Mouse (Mus musculus) left cerebral cortex, adult 9 months (tissue): ENCODE data around the gene Cryab.
A peak's percentile ranks its signal among the peaks of the same experiment; 100 is the strongest.

Experiments used
- DNase-seq, 2 experiments: peaks; one replicate each; pipeline ENCODE4 v3.0.0; 2022; ENCODE audit warnings: low spot score in 2 of 2

Cryab gene

DNA sequence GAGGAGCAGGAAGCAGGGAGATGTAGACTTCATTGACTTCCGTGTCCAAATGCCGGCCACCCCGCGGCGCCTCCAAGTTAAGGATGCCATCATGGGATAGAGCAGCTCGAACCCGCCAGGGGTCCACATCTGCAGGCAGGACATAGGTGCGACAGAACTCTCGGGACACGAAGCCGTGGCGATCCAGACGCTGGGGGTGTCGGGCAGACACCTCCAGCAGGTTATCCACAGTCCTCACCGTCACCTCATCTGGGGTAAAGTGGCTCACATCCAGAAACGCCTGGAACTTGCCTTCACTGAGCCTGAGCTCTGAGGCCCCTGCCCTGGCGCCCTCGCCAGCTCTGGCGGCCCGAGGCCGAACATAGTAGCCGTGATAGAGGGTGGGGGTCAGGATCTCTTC is at the start of gene Cryab:
TSS of gene Cryab (plus strand) at position 3 of the 400 bp plus-strand sequence.
- no peak for DNase-seq

DNA sequence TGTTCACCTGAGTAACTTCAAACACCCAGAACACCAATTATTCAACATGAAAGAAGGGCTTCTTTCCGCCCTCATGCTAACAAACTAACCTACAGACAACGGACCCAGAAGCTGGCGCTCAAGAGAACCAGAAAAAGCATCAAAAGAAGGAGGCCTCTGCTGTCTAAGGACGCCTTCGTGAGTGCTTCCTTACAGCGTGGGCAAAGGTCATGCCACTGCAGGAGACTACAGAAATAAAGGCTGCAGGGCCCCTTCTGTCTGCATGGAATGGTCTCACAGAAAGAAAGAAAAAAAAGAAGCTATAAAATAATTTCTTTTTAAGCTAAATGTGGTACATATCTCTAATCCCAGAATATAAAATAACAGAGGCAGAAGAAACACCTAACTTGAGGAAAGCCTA is 46.2 kb upstream of the Cryab start:
- DNase-seq, result no peak

DNA sequence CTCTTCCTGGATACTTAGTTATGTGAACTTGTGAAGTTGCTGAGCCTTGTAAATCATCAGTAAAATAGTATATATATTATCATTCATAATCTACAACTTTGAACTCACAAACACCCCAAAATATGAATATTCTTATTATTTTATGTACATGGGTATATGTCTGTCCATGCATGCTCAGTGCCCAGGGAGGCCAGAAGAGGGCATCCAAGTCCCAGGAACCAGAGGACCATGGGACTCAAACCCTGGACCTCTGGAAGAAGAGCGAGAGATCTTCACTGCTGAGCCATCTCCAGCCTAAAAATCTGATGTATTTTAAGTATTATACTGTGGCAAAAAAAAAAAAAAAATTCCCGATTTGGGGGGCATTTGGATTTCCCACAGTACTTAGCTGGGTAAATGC is 42.0 kb upstream of the Cryab start:
- no peak for DNase-seq

DNA sequence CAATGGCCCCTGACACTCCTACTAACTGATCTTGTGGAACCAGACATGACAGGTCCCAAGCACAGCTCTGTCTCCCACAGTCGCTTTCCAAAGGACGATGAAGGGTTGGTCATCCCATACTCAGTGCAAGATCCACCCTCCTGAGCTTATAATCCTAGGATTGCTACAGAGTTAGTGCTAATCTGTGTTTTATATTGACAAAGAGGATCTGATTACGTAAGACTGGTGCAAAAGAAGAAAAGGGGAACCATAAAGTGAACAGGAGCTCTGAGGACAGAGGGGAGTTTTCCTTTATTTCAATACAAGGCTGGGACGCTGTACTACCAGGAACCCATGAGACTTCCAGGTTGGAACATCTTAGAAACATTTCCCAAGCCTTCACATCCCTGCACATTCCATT is 39.8 kb upstream of the Cryab start:
- DNase-seq, result no peak

DNA sequence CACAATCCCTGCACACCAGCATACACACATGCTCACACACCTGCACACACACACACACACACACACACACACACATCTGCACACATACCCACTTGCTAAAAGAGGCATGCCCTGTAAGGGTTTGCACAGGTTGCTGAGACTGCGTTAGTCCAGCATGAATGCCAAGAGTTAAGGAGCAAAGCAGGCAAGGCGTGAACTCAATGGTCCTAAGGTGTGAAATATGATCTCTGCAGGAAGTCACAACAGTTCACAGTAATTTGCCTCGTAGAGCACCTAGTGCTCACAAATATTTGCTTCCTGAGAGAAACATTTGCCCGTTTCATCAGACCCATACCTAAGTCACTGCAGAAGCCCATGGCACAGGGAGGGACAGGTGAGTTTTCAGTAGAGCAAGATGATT is 36.9 kb upstream of the Cryab start:
- DNase-seq, result no peak

DNA sequence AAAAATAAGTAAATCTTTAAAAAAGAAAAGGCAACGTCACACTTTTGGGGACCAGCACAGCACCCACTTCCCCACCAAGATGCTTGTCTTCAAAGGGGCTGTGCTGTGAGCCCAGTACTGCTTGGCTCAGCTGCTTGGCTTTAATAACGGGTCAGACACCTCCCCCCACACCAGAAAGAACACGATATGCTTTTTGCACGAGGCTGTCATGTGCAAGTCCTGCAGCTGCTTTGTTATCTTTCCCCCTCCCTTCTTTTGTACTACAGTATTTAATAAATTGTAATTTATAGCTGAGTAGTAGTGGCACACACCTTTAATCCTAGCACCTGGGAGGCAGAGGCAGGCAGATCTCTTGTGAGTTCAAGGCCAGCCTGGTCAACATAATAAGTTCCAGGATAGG is 32.2 kb upstream of the Cryab start:
- DNase-seq, result no peak

DNA sequence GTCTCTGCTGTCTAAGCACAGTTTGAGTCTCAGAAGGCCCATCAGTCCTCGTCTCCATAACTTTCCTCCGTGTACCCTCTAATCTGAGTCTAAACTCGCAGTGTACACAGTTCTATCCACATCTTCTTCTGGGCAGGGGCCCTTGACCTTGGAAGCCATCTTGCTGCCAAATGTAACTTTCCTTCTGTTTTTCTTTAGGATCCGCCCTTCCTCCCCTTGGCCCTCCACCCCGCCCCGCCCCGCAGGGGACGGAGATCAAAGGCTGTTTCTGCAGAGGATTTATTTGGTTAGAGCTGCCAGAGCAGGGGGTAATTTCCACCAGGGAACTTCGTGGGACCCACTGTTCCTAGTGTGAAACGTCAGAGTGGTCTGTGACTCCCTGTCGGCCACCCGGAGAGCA is 30.1 kb upstream of the Cryab start:
- no peak for DNase-seq

DNA sequence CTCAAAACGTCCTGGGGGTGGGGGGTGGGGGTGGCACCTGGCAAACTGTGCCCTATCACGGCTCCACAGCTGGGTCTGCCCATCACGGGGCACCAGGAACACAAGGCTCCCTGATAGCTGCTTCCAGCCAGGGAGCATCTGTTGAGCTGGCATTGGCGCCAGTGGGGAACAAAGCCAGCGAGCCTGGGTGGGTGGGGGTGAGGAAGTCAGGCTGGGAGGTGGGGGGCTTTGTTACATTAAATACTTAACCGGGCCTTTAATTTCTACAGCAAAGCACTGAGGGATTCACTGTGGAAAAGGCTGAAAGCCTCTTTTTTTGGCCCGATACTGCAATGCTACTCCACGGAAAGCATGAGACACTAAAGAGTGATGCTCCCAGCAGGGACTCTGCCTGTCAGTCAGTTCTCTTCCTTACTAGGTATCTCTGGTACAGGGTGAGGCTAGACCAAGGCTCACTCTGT is 28.6 kb upstream of the Cryab start:
- DNase-seq, result no peak

DNA sequence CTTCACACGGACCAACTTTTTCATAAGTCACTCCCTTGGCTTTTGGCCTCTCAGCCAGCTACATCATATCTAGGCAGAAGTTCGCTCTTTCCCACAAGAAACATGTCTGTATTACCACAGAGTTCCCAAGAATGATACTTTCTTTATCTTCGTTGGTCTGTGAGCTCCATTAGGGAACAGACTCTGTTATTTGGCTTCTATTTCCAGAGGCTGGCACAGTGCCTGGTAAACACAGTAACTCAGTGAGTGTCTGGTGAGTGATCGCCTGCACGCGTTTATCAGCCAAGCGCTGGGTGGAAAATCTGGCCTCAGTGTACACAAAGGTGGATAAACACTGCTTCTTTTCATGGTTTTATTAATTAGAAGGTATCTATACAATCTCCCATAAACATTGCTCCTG is 27.7 kb upstream of the Cryab start:
- peak in 1 of 2 experiments; percentile 61 for DNase-seq

DNA sequence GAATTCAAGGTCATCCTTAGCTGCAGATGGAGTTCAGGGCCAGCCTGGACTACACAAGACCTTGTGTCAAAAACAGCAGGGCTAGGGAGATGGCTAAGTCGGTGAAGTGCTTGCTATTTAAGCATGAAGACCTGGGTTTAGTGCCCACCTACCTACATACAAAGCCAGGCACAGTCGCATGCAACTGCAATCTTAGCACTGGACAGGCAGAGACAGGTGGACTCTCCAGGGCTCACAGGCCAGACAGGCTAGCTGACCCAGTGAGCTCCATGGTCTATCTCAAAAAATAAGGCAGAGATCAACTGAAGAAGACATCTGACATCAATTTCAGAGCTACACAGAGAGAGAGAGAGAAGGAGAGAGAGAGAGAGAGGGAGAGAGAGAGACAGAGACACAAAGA is 27.0 kb upstream of the Cryab start:
- no peak for DNase-seq

DNA sequence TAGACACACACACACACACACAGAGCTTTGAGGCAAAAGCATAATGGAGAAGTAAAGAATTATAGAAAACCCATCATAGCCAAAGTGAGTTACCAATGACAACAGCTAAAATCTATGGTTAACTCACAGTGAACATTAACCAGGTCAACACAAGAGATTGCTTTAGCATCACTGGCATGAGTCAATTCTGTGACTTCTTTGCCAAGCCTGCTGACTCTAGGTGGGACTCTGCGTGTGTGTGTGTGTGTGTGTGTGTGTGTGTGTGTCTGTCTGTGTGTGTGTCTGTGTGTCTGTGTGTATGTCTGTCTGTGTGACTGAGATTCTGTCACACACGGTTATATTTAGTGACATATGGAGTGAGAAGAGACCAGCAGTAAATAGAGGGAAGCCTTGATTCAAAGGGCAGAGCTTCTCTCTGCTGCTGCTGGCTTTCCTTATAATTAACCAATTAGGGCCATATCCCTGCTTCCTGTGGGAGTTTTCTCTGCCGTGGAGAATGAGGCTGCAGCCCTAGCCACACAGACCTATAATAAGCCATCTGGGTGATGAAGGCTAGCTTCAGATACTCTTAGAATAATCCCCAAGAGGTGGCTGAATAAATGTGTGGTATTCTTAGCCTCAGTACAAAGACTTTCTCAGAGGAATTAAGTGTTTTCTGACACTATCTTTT is 26.3 kb upstream of the Cryab start:
- no peak for DNase-seq

DNA sequence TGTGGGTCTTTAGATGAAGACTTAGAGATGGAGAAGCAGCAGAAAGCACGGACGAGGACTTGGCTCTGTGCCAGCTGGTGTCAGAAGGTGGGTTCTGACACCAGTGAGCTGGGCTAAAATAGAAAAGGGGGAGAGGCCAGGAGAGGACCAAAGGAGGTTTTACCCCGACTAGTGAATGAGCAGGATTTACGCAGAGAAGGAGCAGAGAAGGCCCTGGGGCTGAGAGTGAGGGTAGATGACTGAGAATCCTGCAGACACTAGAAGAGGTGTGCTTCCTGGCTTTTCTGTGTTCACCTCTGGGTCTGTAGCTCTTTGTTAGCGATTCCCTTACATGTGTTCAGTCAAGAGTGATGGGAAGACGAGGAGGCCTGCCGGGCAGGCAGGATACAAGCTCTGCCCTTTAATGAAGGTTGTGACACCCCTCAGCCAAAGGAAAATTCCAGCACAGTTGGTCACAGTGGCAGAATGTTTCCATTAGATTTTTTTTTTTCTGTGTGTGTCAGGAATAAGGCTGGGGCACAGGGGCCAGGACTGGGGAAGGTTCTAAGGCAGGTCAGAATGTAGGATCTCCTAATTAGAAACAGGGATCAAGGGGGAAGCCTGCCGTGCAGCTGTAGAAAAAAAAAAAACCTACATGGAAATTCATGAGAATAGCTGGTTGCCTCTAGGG is 25.1 kb upstream of the Cryab start:
- no peak for DNase-seq

DNA sequence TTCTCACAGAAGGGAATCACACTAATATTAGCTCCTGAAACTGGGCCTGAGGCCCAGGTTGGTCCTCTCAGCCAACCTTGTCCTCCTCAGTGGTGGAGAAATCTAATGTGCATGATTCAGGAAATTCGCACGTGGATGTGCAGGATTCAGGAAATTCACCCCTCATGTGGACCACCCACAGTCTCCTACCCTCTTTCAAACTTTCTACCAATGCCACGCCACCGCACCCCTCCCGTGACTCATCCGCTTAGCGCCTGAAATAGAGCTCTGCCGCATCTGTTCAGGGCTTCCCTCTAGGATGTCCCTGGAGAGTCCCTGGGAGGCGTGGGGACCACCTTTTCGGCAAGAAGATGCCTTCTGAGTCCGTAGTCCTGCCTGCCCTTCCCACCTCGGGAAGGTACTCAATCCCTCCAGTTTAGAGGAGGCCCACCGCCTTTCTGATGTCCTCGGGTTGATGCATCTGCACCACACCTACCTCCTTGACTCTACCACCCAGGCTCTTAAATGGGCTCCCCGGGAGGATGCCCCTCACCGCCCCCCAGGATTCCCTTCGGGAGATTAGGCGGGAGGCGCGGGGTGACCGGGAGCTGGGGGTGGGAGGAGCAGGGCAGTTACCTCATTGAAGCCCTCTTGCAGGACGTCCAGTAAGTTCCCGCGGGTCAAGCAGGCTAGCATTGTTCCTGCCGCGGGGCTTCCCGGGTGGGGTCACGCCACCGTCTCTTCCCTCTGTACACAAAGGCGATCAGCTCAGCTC is 23.8 kb upstream of the Cryab start:
- DNase-seq, result peak; percentile 52 to 72

DNA sequence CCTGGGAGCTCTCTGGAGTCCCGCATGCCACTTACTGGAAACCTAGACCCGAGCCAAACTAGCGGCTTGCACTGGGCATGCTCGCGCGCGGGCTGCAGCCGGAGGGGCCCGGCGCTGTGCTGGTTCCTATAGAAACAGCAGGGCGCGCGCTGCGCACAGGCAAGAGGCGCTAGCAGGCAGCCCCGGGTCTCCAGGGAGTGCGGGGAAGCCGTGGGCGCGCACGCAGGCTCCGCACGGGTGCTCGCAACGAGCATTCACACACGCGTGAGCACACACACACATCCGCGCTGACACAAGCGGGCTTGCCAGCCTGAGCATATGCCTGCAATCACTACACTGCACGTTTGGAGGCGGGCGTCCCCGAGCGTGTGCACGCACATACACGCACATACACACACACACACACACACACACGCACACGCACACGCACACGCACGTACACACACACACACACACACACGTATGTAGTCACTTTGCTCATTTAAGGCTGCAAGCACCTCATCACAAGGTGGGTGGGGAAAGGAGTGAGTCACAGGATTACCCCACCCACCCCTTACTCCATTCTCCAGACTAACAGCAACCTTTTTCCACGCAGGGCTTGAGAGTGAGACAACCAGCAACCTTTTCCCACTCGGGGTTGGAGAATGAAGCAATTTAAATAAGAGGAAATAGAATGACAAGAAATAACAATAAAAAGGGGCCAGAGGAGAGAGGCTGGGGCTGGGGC is 23.0 kb upstream of the Cryab start:
- DNase-seq, result peak; percentile 83 to 89

DNA sequence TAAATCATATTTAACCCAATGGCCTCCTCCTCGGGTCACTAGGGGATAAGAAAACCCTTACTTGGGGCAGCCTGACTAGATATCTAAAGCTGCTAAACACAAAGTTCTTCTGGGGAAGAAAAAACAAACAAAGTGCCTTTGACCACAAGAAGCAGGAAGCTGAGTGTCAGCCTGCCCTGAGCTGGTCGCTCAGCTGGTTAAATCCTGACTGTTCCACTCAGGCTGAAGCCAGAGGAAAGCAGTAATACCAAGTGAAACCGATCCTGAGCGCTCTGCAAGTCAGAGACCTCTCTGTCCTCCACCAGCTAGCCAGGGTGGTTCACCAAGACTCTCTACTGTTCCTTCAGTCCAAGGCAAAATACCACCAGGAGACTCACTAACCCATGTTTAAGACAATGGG is 21.5 kb upstream of the Cryab start:
- no peak for DNase-seq

DNA sequence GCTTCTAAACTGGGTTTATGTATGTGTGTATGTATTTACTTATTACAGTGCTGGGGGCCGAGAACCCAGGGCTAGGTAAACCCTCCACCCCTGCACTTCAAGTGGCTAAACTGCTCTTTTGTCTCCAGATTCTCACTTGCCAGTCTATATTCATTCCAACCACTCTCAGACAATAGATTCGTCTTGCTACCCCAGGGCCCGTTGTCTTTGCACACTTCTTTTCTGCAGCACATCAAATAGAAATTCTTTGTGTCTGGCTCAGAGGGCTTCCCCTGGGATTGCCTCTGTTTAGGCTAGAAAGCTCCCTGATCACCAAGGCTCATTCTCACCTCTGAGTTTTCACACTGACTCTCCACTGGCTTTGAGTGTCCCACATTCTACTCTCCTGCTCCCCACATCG is 18.6 kb upstream of the Cryab start:
- DNase-seq, result no peak

DNA sequence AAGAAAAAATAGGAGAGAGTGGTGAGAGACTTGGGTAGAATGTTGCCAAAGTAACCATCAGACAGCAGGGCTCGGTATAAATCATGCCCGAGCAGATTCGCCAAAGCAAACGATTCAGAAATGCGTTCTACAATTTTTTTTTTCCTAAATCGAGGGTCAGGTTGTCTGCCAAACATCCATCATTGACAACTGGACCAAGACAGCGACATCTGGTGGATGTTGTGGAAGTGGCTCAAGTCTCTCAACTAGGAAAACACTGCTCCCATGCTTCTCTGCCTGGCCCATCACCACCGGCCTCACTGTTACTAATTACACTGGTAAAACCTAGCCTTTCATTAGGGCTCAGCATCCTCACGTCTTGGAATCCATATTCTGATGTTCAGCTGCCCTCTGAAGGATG is 16.1 kb upstream of the Cryab start:
- peak in 1 of 2 experiments; percentile 61 for DNase-seq

DNA sequence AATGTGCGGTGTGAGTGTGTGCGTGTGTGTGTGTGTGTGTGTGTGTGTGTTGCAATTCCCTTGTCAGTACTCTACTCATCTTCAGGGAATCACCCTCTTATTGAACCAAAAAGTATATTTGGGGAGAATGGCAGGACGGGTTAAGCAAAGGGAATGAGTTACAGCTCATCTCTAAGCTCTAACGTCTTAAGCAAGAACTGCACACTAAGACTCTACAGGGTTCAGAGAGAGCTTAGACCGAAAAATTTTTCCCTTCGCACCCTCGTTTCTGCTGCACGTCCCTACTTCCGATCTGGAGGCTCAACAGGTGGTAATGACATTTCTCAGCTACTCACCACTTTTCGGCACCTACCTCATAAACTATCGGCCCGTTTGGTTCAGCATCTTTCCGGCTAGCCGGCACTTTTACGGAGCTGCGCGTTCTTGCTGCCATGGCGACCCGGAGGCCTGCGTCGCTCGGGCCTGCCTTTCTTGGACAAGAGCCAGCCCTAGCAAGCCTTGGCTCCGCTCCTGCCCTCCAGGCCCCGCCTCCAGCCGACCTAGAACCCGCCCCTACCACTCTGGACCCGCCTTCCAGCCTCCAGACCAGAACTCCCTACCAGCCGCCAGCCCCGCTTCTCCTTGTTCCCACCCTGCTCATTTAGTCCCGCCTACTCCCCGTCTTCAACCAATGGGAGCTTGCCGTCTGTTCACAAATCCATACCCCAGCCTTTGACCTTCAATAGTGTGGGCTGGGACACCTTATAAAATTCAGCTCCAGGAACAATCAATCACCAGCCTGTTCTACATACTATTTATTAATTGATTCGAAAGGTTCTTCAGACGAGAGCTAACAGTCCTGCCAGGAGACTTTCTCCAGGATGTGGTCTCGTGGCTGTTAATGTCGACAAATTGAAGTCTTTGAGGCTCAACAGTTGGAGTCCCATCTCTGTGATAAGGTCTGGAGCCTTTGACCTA is 11.9 kb upstream of the Cryab start, which contains the start of gene Dixdc1:
TSS of gene Dixdc1 (minus strand) at position 604 of the 957 bp plus-strand sequence.
- peak; percentile 86 to 92 for DNase-seq

DNA sequence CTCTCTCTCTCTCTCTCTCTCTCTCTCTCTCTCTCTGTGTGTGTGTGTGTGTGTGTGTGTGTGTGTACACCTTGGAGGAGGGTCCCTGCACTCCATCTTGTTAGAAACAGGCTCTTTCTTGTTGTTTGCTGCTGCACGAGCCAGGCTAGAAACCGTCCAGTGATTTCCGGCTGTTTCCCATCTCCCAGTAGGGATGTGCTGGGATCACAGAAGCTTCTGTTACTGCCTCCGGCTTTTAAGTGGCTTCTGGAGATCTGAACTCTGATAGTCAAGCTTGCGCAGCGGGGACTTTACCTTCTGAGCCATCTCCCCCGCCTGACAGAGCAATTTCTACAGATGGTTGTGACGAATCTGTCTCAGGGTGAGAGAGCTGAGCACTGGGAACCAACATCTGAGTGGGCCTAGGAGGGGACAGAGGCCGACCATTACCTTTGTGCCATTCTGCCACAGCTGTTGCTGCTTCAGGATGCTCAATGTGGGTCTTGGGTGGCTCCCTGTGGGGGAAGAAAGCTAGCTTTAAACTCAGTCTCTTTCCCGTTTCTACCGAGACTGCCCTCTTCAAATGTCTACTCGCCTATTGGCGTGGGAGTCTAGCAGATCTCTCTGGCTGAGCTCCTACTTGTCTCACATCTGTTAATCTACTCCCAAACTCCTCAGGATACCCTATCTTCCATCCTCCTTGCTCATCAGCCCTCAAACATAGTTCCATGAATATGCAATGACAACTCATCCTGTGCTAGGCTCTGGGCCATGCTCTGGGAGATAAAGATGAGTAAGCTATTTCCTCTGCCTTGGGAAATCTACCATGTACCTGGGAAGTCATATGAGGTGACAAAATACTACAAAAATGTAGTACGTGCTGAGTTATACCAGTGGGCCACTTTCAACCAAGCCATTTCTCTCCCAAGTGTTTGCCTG is 10.0 kb upstream of the Cryab start:
- no peak for DNase-seq

DNA sequence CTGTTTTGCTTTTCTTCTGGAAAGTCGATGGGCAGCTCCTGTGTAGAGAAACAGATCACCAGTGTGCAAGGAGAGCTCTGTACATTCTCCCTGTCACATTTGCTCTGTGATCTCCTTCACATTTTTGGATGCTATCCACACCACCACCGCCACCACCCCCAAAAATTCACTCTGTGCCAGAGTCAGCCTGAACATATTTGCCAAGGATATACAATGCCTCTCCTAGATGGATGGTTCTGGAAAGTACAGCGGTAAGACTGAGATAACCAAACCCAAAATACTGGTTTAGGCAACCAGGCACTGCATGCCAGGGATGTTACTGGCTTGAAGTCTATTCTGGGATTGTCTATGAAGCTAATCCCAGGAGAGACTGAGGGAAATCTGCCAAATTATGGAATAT is 8.9 kb upstream of the Cryab start:
- no peak for DNase-seq
